Mouse (Mus musculus) monocyte, adult 5-6 weeks (primary cell): Measurements from ENCODE around the gene Oxa1l. TPM values are rescaled to one million over a fixed set of nuclear protein-coding genes. Genes with fewer than 3 reads are reported as not detected.
"Not testable (repeated sequence)": the region's sequence is repeated elsewhere in the genome, so short reads cannot be mapped to it uniquely, and the experiment has no call there.

Source experiments
- ATAC-seq: fragments of 153-309, 156-312 bp; replicated peaks from 2 replicates; pipeline ENCODE4 v1.8.0; 2017; ENCODE audit warnings: mild to moderate bottlenecking; ENCODE audit not compliant: low TSS enrichment, insufficient number of reproducible peaks, severe bottlenecking, poor library complexity, low FRiP score
- total RNA-seq: library from RNA; stranded (forward); fragments of 200-1000, 200-491, 200-594 nt; gene quantifications from 3 replicates; pipeline ENCODE4 v1.2.3, GENCODE M21; 2017

Oxa1l gene
- 24.6 to 34.7 TPM (median 29.1 TPM) in 3 replicates for total RNA-seq

DNA sequence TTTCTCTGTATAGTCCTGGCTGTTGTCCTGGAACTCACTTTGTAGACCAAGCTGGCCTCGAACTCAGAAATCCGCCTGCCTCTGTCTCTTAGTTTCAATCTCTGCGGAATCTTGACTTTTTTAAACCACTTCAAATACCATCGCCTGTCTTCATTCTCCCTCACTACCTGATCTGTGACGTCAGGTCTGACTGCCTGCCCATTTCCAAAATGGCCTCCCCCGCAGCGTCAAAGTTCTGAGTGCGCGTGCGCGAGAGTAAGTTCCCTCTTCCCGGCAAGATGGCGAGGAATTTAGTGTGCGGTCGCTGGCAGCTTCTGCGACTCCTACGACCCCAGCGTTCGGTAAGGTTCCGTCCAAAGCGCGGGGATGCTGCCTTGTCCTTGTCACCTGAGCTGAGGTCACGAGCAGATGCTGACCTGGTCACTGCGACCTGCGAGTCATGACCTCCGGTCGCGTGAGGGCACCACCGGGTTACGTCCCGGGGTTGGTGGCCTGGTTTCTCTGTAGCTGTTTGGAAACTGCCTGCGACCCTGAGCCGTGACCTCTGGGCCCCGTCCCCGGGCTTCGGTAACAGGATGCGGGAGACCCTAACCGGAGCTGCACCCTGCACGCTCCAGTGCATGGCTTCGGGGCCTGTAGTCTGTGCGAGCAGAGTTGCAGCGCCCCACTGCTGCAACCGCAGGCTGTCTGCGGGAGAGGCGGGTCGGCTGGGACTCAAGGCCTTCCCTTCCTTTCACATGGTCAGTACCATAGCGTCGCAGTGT, at the start of gene Oxa1l:
Gene Oxa1l, plus strand, starts transcription at position 258 of the 764 bp plus-strand sequence.
- ATAC-seq = peak; percentile 98

DNA sequence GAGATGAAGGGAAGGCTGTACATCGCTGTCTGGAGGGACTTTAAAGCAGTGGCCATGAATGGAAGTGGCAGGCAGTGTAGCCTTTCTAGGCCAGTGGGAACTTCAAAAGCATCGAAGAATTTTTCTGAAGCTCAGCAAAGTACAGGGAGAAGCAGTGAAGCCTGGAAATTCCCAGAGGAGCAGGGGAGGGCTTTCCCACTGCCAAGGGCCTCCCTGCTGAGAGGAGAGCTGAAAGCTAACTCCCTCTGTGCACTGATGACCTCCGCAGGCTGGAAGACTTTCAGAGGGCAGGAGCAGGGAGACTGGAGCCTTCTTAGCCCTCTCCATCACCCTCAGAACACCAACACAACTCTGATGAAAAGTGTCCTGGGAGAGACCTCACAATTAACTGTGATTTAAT, 48.9 kb upstream of the Oxa1l start:
- ATAC-seq = no peak

DNA sequence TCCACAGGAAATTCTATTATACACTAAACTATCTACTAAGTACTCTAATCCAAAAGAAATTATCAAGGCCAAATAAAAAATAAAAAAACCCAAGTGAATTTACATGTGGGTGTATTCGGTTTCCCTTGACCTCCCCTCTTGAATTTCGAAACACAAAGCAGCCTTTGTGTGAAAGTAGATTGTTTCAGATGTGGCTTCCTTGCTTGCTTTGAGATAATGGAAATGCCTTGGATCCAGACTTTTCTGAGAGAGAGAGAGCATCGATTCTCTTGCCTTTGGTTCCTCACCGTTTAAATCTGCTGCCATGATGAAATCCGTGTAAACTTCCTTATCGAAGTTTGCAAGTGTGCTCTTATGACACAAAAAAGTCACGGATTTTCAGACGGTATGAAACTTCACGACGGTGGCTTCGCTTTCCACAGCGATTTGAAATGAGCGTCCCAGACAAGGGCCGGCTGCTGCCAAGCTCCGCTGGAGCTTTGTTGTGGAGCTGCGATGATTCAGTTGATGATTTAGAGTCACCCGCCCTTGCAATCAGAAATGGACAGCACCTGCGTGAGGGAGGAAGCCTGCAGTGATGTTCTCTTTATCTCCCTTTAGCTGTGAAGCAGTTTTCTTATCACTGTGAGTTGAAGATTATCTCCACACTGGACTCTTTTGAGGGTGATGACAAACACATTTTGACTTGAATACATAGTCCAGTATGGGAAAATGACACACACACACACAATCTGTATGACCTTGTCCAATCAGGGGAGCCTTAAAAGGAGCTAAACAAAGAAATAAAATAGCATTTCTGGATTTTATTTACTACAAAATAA, 38.9 kb upstream of the Oxa1l start:
- no peak for ATAC-seq

DNA sequence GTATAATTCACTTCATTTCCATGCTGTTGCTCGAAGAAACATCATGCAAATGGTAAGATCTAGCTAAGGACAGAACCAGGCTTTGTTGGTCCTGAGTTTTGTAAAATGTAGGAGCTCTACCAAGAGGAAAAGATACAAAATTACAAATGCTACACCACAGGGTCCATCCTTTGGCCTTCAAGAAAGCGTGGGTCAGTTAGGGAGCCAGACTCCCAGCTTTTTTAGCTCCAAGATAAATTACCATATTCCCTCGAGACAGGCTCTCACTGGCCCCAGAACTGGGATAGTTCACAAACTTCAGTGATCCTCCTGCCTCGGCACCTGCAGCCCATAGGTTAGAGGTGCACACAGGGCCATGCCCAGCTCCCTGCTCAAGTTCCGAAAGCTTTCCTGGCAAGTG, 36.1 kb upstream of the Oxa1l start:
- no peak for ATAC-seq

DNA sequence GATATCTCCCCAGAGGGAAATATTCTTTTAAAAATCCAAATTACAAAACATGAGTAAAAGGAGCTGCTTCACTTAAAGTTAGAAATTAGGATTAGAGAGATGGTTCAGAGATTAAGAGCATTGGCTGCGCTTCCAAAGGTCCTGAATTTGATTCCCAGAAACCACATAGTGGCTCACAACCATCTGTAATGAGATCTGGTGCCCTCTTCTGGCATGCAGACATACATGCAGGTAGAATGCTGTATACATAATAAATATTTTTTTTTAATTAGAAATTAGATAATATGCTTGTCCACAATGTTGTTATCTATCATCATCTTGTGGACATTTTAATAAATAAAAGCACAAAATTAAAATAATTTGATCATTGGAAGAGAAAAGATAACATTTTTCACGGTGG, 32.1 kb upstream of the Oxa1l start:
- no peak for ATAC-seq

DNA sequence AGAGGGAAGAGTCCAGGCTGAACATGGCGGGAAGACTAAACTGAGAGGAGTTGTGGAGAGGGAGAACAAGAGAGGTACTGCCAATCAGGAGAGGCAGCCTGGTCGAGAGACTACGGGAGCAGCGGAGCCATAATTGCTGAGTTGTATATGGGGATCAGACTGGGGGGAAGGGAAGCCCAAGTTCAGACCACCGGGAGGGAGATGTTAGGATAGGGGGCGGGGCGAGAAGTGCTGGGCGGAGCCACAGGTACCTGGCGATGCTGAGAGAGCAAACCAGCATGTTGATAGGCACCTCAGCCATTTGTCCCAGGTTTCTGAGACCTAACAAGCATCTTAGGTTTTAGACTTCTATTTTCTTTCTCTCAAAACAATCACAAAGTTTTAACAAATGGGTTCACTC, 31.4 kb upstream of the Oxa1l start:
- ATAC-seq = no peak

DNA sequence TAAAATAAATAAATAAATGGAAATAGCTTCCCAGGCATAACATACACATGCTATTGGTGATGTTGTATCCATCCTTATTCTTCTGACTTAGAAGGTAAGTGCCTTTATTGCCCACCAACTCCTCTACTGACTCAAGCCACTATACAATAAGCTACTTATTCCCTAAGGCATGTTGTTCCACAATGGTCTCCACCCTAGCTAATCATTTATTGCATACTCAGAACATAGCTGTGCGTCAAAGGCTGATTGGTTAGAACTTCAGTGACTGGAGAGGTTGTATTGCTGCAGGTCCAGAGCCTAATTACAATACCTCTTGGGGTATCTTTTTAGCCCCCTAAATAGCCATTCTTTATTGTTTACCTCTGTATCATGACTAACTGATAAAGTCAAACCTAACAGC, 29.5 kb upstream of the Oxa1l start:
- ATAC-seq = no peak

DNA sequence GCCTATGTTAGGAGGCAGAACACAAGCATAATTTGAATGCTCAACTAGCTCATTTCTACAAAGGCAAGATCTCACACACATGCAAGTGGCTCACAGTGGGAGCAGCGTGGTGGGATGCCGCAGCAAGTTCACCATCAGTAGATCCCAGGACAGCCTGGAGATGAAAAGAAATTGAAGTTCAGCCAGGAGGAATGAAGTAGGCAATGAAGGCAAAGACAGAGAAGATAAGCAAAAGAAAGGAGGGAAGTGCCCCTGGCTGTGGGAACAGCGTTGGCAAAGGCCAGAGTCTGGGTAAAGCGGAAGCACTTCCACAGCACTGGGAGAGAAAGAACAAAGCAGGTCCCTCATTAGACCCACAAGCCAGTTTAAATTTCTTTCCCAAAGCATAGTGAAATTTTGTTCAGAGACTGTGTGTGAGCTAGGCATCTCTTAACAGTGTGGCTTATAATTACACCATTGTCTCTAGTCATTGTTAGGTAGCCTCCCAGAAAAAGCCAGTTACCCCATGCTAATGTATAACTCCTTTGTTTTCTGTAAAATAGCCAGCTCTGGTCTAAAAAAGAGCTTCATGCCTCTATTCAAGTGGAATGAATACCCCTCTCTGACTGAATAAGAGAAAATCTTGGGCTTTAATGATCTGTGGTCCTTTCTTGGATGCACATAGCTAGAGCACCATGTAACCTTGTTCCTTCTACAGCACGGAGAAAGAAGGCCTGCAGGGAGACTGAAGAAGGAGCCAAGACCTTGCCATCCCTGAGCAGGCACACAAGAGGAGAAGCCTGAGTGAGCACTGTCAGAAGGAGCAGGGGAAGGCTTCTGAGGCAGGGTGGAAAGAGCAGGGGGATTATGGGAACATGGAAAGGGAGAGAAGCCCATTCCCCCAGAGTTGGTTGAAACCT, 28.2 kb upstream of the Oxa1l start:
- ATAC-seq = no peak

DNA sequence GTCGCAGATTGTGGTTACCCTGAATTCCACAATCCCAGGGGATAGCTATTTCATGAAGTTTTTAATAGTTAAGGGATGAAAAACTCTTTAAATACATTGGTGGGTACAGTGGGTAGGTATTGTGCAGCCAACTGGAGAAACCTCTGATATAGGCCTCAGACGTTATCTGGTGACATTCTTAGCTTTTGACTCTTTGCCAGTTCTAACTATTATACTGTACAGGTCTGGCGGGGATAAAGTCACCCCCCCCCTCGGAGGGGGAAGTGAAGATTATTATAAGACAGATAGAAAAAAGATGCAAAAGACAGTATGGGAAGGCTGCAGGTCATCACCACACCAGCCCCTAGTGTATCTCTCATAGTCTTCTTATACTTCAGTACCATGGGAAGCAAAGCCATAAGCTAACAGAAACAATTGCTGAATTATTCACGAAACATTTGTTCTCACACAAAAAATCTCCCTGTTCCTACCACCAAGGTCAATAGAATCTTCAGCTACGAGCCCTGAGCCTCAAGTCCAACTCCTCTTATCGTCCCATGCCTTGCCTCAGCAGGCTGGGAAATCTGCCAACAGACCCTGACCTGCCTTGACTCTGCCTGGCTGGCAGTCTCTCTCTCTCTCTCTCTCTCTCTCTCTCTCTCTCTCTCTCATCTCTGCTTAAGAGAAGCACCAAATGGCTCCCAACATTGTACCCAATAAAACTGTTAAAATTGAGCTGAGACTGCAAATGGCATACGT, 27.0 kb upstream of the Oxa1l start:
- no peak for ATAC-seq

DNA sequence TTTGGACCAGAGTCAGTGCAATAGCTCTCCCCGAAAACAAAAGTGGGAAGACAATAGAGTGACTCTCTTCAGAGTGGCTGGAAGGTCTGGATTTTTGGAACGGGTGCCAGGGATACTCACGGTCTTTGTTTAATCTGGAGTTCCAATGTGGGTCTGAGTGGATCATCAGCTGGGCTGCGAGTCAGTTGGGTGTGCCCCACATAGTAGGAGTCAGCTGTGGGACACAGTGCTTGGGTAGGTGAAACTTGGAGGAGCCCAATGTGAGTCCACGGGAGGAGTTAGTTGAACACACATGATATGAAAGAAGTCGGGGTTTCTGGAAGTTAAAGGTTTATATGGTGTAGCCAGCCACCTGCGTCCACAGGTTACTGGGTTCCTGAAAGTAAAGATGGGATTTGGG, 19.8 kb upstream of the Oxa1l start:
- no peak for ATAC-seq

DNA sequence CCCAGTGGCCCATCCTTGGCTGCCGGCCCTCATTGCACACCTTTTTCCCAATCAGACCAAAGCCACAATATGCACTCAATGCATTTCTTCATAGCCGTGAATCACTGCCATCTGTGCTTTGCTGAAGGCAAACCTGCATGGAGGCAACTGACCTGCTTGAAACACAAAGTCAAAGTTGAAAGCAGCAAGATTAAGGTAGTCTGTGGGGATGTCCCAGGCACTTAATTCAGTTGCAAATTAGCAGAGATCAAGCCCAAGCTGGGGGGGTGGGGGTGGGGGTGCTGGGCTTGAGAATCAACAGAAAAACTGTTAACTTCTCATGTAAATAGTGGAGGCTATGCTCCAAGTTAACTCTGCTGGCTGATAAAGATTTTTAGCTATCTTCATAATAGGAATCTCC, 18.8 kb upstream of the Oxa1l start:
- ATAC-seq = not testable (repeated sequence)

DNA sequence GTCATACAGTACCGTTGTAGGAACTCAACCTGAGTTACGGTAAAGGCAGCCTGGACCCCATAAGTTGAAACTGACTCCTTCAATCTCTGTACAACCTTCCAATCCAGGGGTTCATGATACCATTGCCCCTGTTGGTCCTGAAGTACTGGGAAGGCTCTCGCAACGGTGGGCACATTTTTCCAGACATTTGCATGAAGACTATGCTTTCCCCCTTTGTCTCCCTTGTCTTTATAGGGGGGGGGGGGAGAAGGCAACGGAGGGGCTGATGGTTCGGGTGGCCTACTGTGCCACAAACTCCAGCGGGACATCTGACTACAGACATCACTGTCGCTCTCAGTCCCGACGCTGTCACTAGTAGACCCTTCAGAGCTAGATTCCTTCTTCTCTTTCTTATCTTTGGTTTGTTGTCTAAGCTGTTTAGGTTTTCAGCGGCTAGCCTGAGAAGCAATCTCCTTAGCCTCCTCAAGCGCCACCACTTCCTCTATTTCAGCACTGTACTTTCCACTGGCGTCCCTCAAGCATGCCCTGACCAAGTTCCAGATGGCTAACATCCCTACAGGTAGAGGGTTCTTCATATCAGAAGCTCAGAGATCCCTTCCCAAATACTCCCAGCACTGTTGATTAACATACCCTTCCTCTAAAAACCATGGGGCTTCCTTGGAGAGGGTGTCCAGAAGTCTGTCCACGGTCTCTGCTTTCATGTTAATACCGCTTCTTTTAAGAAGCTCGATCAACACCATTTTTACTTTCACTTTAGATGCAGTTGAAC, 9.7 kb upstream of the Oxa1l start:
- not testable (repeated sequence) for ATAC-seq

DNA sequence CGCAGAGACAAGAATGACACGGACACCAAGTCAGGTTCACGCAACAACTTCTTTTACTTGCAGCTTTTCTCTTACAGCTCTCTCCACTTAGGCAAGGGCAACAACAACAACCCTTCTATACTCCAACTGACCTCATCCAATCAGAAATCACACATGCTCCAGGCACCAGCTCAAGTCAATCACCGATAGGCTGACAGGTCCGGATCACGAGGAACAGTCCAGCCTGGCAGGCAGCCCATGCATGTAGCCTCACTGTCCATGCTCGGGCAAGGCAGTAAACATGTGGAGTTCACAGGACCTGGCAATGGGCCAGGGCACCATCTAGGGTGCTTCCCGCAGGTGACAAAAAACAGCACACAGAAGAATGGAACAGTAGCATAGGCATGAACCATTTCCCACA, 8.3 kb upstream of the Oxa1l start:
- ATAC-seq = no peak

DNA sequence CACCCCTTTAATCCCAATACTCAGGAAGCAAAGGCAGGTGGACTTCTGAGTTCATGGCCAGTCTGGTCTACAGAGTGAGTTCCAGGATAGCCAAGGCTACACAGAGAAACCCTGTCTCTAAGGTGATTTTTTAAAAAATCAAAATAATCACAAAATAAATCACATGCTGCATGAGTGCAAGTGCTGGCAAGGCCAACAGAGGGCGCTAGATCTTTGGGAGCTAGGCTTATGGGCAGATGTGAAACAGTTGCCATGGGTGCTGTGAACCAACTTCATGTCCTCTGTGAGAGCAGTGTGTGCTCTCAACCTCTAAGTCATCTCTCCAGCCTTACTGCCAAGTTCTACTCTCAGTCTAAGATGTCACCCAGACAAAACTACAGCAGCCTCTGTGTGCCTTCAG, 6.2 kb upstream of the Oxa1l start:
- no peak for ATAC-seq

DNA sequence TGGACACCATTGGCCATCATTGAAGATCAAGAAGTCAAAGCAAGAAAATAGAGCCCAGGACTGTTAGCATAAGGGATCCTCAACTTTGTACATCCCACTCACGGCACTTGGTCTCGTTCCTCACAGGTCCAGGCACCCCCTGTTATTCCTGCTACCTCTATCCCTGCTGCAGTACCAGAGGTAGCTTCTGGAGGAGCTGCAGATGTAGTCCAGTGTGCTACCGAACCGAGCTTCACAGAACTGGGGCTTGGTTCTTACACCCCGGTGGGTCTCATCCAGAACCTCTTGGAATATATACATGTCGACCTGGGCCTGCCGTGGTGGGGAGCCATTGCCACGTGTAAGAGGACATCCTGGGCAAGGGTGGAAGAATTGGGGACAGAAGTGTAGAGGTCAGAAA, 2.5 kb downstream of the Oxa1l start:
- ATAC-seq = no peak

DNA sequence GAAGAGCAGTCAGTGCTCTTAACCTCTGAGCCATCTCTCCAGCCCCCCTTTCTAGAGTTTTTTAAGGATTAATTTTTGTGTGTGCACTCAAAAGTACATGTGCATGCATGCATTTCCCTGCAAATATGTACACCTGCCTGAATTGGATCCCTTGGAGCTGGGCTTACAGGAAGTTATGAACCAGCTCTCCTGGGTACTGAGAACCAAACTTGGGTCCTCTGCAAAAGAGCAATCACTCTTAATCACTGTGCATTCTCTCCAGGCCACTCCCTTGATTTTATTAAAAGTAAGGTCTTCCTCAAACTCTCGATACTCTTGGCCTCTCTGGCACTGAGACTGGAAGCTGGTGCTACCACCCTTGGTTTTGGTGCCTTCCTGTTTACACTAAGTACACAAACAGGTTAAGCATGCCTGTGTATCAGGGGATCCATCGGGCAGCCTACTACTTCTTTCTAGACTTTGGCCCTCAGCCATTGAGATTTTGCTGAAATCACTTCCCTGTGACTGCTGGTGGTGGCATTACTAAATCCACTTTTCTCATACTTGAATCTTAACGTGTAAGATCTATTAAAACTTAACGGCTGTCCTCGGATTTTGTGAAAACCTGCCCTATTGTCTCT, 4.5 kb downstream of the Oxa1l start:
- no peak for ATAC-seq

DNA sequence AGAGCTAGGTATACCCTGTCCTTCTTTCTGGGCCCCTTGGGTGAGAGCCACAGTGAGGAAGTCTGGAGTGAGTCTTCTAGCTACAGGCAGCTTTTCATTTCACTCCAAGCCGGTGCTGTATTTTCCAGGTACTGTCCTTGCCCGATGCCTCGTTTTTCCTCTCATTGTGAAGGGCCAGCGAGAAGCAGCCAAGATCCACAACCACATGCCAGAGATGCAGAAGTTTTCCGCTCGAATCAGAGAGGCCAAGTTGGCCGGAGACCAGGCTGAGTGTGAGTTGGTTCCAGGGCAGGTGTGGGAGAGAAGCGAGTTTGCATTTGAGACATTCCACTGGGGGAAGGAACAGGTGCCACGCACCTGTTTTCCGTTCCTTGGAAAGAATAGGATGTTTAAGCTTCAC, 5.9 kb downstream of the Oxa1l start:
- no peak for ATAC-seq
